Mouse (Mus musculus) C2C12 (cell line): ENCODE data around the gene Sned1.

ENCODE experiments used
- CTCF ChIP-seq: IDR thresholded peaks from one replicate; pipeline ENCODE4 v1.5.1; 2011; ENCODE audit not compliant: control insufficient read depth, insufficient read depth, insufficient read length
- USF1 ChIP-seq: IDR thresholded peaks from one replicate; pipeline ENCODE4 v1.6.1; 2011; ENCODE audit warnings: low read depth, mild to moderate bottlenecking, control low read depth, moderate library complexity

DNA sequence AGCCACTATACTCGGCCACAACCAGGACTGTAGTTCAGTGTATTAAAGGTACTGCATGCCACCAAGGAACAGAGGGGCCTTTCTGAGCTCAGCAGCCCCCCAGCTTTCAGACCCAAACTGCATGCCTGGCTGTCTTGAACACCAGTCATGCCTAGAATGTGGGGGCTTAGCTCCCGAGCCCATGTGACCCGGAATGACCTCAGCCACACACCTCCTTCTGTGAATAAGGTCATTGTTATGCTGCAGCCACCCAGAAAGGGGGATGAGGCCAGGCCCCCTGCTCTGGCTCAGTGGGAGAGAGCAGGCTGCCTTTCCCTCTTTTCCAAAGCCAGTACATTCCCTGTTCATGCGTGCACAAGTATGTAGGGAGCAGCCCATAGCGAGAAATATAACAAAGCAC lies 21.0 kb upstream of the Sned1 start:
- no peak for TF ChIP-seq CTCF
- TF ChIP-seq USF1, result no peak
